Mouse (Mus musculus): ENCODE results near the gene Nme8.

The Nme8 gene

DNA sequence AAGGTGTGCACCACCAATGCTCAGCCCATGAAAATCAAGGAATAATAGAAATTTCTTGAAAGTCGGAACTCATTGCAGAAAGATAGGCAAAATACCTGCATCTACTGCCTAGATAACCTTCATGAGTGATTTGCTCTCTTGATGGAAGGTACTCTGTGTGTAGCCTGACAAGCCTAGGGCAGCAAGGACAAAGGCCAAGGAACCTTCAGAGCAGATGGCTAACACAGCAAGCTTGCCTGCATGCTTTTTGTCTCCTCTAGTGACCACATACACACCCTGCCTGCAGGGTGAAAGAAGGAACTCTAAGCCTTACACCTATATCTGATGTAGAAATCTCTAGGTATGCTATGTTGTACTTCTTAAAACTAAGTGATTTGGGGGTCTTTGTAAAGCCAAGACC lies 102.5 kb downstream of the Nme8 start:
- no peak for DNase-seq (ENCODE audit: extremely low spot score, low spot score)

Measured in neural tube, embryonic 10.5 days (tissue).